Mouse (Mus musculus): ENCODE measurements around the gene 9930104L06Rik.

GRCm38 (mm10) chr4:124894508-124895428 lies 42.1 kb upstream of the 9930104L06Rik start:
- TF ChIP-seq USF1 (IDR thresholded peaks at IDR 0.05; ENCODE audit: low read depth, low read length) (no peak), CTCF (IDR thresholded peaks at IDR 0.05 in 2 of 3, conservative IDR thresholded peaks at IDR 0.05 in 1 of 3; ENCODE audit: control insufficient read depth in 1 of 3, insufficient read depth in 1 of 3, low read depth in 2 of 3, low read length in 3 of 3, poor library complexity in 1 of 3, severe bottlenecking in 1 of 3) (no peak), POLR2A (IDR thresholded peaks at IDR 0.05; ENCODE audit: control insufficient read depth in 1 of 2, insufficient read depth in 1 of 2, low read depth in 1 of 2, low read length in 2 of 2, poor library complexity in 1 of 2) (no peak), E2F4 (IDR thresholded peaks at IDR 0.05; ENCODE audit: borderline replicate concordance, low read depth, low read length) (no peak), MAX (IDR thresholded peaks at IDR 0.05; ENCODE audit: low read length) (no peak)
